Mouse (Mus musculus) c-Kit-negative CD71-positive TER-119-positive erythroid progenitor cells, embryonic 14.5 days (primary cell): Measurements from ENCODE around the gene Chil6.

Experiments used
- DNase-seq: peaks from one replicate; pipeline ENCODE4 v3.0.0-alpha.2; 2013; ENCODE audit warnings: low read depth, low spot score

Chil6 gene

GRCm38 (mm10) chr3:106406082-106406481 is at the start of gene Chil6:
Gene Chil6 (minus strand): TSS chr3:106406182.
- no peak for DNase-seq

DNA sequence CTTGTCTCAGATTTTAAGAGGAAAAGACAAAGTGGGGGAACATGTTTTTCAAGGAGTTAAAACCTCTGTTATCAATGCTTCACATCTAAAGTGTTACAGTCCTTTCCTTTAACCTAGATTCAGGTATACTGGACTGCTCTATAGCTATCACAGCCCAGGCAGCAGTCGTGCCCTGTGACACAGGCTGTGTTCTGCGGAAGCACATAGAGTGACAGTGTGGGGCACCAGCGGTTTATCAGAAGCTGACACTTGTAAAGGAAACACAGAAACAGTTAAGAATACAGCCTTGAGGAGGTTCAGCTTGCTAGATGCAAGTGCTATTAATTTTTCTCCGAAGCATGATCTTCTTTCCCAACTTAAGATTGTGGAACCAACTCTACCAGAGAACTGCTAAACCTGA is 46.6 kb upstream of the Chil6 start:
- DNase-seq = no peak

- no peak for DNase-seq
Observed at GRCm38 (mm10) chr3:106449567-106449966, 43.6 kb upstream of the Chil6 start.

- DNase-seq = no peak
Observed at GRCm38 (mm10) chr3:106448995-106449394, 43.0 kb upstream of the Chil6 start.

GRCm38 (mm10) chr3:106448571-106448970 is 42.6 kb upstream of the Chil6 start:
- no peak for DNase-seq
